Mouse (Mus musculus): ENCODE measurements around the gene Cep55. TPM values are rescaled to one million over a fixed set of nuclear protein-coding genes. Genes with fewer than 3 reads are reported as not detected.

Cep55 gene
- polyA plus RNA-seq, 1 experiment, result 0.48 TPM

DNA sequence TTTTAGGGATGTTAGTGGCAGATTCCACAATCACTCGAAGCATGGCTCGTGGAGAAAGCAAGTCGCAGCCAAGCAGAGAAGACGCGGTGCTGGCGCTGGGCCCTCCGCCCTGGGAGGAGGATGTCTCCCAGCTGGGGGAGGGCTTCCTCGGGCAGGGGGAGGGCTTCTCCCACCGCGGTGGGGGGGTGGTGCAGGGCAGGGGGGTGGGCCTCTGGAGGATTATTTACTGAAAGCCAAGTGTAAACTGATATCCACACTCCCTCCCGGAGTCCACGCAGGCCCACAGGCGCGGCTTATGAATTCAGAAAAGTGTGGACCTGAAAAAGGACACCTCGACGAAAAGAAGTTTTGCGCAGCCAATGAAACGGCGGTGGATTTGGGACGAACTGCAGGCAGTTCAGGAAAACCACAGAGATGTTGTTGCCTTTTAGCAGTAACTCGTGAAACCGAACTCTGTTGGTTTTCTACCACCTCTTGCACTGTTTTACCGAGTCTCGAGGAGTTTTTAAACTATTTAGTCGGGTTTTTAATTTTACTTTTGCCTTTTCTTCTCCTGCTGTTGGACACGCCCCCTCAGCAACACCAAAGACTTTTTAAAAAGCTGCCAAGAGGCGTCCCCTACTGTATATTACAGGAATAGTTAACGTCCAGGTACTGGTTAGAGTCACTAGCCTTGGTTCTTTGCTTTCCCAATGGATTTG lies 11.4 kb upstream of the Cep55 start, which contains the start of gene Myof:
TSS of gene Myof (minus strand) at position 297 of the 701 bp plus-strand sequence.
- peak in 1 of 2 experiments; percentile 32 for DNase-seq (ENCODE audit: extremely low spot score in 1 of 2, low spot score in 1 of 2)

DNA sequence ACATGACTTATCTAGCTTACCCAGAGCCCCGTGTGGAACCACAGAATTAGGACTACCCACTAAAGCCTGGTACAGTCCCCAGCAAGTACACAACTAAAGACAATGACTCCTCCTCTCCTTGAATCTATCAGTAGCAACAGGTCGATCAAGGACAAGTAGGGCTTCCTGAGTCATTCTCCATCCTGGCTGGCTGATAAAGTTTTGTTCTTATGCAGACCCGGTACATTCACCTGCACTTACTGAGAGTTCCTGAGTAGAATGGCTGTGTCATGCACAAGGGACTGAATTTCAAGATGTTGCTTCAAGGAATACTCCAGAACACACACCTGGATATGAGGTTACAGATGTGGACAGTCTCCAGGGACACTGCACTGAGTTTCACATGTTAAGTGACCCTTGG lies 9.6 kb upstream of the Cep55 start:
- DNase-seq (ENCODE audit: extremely low spot score in 1 of 2, low spot score in 1 of 2), result no peak

DNA sequence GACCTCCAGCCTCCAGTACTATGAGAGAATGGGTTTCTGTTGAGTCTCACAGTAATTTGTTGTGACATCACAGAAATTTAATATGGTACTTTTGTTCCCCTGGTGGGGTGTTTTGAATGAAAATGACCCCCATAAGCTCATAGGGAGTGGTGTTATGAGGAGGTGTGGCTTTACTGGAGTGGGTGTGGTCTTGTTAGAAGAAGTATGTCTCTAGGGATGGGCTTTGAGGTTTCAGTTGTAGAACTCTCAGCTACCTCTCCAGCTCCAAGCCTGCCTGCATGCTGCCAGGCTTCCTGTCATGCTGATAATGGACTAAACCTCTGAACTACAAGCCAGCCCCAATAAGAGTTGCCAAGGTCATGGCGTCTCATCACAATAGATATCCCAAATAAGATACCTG lies 5.1 kb upstream of the Cep55 start:
- DNase-seq (ENCODE audit: extremely low spot score in 1 of 2, low spot score in 1 of 2), result no peak

- DNase-seq (ENCODE audit: extremely low spot score in 1 of 2, low spot score in 1 of 2), result peak in 1 of 2 experiments; percentile 51
These were observed 1.4 kb upstream of the Cep55 start for GRCm38 (mm10) chr19:38053227-38054041.

GRCm38 (mm10) chr19:38054149-38054719 lies 577 bp upstream of the Cep55 start:
- no peak for DNase-seq (ENCODE audit: extremely low spot score in 1 of 2, low spot score in 1 of 2)

DNA sequence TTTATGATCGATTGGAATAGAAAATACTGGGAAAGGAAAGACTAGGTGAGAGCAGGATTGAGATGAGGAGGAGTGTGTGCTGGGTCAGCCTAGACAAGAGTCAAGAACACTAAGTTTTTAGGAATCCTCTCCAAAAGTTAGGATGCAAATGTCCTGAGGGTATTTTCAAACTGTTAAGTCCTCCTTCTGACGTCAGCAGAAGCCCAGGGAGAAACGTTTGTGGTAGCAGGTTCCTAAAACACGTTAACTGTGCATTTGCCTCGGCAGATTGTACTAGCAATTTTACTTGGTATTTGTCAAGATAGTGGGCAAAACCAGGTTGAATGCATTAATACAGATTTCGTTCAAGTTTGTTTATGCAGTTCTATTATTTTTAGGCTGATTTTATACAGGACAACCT lies 987 bp downstream of the Cep55 start:
- DNase-seq (ENCODE audit: extremely low spot score in 1 of 2, low spot score in 1 of 2), result no peak

- no peak for DNase-seq (ENCODE audit: extremely low spot score in 1 of 2, low spot score in 1 of 2)
These were observed 1.5 kb downstream of the Cep55 start for GRCm38 (mm10) chr19:38056276-38056675.

GRCm38 (mm10) chr19:38056931-38057330 lies 2.1 kb downstream of the Cep55 start:
- DNase-seq (ENCODE audit: extremely low spot score in 1 of 2, low spot score in 1 of 2), result no peak

- no peak for DNase-seq (ENCODE audit: extremely low spot score in 1 of 2, low spot score in 1 of 2)
These were observed 8.4 kb downstream of the Cep55 start for GRCm38 (mm10) chr19:38063201-38063600.

DNA sequence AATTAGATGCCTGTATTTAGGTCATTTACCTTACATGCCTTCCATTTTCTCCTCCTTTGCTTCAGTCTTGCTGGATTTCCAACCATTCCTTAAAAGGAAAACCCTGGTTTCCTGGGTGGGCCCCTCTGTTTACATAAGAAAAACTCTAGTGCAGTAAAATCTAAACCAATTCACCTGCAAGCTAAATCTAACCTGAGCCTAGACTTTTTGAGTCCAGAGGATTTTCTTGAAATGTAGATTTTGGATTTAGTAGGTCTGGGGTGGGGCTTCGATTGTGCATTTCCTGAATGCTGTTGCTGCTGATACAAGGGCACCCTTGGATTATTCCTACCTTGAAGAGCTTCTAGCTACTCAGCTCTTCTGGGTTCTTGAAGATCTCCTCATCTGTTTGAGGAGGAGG lies 9.2 kb downstream of the Cep55 start:
- no peak for DNase-seq (ENCODE audit: extremely low spot score in 1 of 2, low spot score in 1 of 2)

DNA sequence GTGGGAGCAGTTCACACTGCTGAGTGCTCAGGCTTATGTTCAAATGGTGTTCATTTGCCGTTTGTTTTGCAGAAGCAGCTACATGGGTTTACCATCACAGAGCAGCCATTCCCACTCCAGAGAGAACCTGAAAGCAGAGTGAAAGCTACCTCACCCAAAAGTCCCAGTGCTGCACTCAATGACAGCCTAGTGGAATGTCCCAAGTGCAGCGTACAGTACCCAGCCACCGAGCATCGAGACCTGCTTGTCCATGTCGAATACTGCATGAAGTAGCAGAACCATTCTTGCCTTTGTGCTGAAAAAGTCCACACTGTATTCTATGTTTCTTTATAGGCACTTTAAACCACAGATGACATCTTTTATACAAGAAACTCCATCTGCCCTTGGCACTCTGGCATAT lies 18.4 kb downstream of the Cep55 start:
- no peak for DNase-seq (ENCODE audit: extremely low spot score in 1 of 2, low spot score in 1 of 2)

DNA sequence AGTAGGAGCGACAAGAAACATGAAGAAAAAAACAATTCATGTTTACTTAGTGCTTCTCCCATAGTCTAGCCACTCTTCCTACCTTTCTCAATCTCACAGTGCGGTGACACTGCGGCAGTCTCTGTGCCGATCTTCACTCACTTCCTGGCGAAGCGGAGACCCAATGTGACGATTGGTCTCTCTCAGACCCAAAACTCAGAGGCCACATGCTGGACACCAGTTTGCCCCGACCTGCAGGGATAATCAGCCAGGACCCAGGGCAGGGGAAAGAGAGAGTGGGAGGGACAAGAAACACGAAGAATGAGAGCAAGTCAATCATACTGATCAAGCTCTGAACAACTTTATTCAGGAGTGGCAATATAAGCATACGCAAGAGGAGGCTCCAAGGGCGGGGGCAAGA lies 20.2 kb downstream of the Cep55 start:
- no peak for DNase-seq (ENCODE audit: extremely low spot score in 1 of 2, low spot score in 1 of 2)

DNA sequence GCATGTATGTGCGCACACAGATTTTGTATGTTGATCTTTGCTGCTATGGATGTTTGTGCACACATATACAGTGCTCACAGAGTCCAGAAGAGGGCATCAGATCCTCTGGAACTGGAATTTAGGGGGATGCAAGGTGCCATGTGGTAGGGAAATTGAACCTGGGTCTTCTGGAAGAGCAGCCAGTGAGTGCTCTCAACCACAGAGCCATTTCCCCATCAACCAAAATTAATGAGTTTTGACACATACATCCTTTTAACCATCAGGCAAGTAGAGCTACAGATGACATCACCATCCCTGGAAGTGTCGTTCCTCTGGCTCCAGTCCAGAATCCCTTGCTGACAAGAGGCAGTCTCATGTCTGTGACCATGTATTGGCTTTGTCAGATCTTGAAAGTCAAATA lies 21.4 kb downstream of the Cep55 start:
- peak in 1 of 2 experiments; percentile 9 for DNase-seq (ENCODE audit: extremely low spot score in 1 of 2, low spot score in 1 of 2)

- no peak for DNase-seq (ENCODE audit: extremely low spot score in 1 of 2, low spot score in 1 of 2)
These were observed 23.2 kb downstream of the Cep55 start for GRCm38 (mm10) chr19:38077851-38078540.

GRCm38 (mm10) chr19:38081361-38081760 lies 26.6 kb downstream of the Cep55 start:
- DNase-seq (ENCODE audit: extremely low spot score in 1 of 2, low spot score in 1 of 2), result no peak

GRCm38 (mm10) chr19:38082931-38083525 lies 28.2 kb downstream of the Cep55 start:
- no peak for DNase-seq (ENCODE audit: extremely low spot score in 1 of 2, low spot score in 1 of 2)

GRCm38 (mm10) chr19:38085841-38086240 lies 31.0 kb downstream of the Cep55 start:
- no peak for DNase-seq (ENCODE audit: extremely low spot score in 1 of 2, low spot score in 1 of 2)

DNA sequence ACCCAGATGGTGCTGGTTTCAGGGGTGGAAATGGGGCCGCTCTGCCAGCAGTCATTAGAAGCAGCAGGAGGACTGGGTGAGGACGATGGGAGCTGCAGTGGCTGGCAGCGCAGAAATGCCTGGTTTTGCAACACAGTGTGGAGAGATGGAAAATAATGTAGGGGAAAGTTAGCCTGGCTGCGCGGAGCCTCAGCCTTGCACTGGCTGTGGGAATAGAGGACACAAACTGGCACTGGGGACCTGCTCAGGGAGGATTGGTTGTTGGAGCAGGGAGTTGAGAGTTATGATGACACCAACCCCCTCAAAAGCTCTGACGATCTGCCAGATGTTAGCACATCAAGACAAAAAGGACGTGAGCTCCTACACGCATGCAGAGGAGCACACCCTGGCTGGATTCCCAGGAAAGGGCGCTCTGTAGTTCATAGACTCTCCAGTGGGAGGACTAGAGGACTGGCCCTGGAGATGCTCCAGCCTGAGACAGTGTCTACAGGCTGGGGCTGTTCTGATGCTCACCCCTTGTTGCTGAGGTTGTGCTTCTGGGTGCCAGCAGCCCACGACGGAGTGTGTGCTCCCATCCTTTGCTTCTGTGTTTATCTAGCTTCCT lies 32.2 kb downstream of the Cep55 start:
- peak; percentile 1 to 48 for DNase-seq (ENCODE audit: extremely low spot score in 1 of 2, low spot score in 1 of 2)

- no peak for DNase-seq (ENCODE audit: extremely low spot score in 1 of 2, low spot score in 1 of 2)
These were observed 34.5 kb downstream of the Cep55 start for GRCm38 (mm10) chr19:38089358-38089757.

GRCm38 (mm10) chr19:38091512-38091985 lies 36.7 kb downstream of the Cep55 start:
- DNase-seq (ENCODE audit: extremely low spot score in 1 of 2, low spot score in 1 of 2), result no peak
